Mouse (Mus musculus): ENCODE data around the gene Gpr137b. TPM values are rescaled to one million over a fixed set of nuclear protein-coding genes. Genes with fewer than 3 reads are reported as not detected.
"Not testable (repeated sequence)": the region's sequence is repeated elsewhere in the genome, so short reads cannot be mapped to it uniquely, and the experiment has no call there.

Gpr137b gene
- polyA plus RNA-seq, 1 experiment from 2014 or later = 3.6 TPM

DNA sequence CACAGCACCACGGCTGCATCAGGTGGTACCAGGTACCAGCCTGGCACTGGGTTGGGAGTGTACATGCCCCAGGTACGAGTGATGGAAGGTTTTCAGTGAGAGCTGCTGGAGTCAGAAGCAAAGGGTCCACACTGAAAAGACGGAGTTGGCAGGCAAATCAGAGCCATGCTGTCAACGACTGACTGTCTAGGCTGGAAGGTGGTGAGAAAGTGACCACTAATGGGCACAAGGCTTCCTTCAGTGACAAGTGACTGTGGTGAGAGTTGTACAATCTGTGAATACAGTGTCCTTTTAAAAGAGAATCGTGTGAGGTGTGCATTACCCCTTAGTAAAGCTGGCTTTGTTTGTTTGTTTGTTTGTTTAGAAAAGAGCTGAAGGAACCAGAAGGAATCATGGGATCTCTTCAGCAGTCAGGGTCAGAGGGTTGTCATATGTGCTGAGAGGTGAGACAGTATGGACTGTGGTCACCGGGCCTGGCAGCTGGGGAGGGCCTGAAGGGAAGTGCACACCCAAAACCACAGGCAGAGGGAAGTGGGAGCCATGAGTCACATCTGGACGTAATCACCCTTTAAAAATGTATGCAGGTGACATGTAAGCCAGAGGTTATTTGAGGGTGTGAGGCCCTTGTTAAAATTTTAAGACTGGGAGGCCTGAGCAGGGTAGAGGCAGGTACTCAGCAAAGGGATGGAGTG is 15.5 kb downstream of the Gpr137b start:
- 38% methylated on average over 1 of the region's 7 CpGs for WGBS (ENCODE audit: insufficient replicate concordance)
- DNase-seq; H3K4me2 ChIP-seq (ENCODE audit: low read depth, low read length); H3K27me3 ChIP-seq (ENCODE audit: insufficient read depth, low read length); H3K36me3 ChIP-seq (replicated peaks; ENCODE audit: insufficient read depth, low read length); H3K27ac ChIP-seq (ENCODE audit: low read depth); H3K9ac ChIP-seq (replicated peaks); H3K4me1 ChIP-seq (ENCODE audit: insufficient read depth); H3K4me3 ChIP-seq (ENCODE audit: low read depth, low read length); H3K9me3 ChIP-seq (ENCODE audit: low read length): not testable (repeated sequence)
- peak; percentile 82 for ATAC-seq

DNA sequence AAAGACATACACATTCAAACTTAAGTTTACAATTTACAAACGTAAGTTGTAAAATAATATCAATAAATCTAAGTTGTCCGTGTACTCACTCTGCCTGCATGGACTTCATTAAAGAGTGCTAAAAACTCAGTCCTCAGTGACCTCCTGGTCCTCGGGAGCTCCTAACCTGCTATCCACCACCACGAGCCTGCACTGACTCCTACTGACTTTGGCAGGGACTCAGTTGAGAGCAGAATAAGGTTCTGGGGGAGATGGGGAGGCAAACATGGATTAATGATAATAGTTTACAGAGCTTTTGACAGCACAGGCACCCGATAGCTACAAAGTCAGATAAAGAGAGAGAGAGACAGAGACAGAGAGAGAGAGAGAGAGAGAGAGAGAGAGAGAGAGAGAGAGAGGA is 16.6 kb downstream of the Gpr137b start:
- H3K4me2 ChIP-seq (ENCODE audit: low read depth, low read length) = no peak overlapping the region
- ATAC-seq (no peak), DNase-seq (no peak)
- no peaks in the 10 kb centered on the region for H3K36me3 ChIP-seq (replicated peaks; ENCODE audit: insufficient read depth, low read length)
- no peak overlapping the region for H3K27ac ChIP-seq (ENCODE audit: low read depth)
- TF ChIP-seq CTCF (IDR thresholded peaks at IDR 0.05; ENCODE audit: low read depth) = no peak
- TF ChIP-seq EP300 (IDR thresholded peaks at IDR 0.05; ENCODE audit: low read depth) = no peak
- H3K4me1 ChIP-seq (ENCODE audit: insufficient read depth) = no peaks in the 10 kb centered on the region
- no peaks in the 10 kb centered on the region for H3K9me3 ChIP-seq (ENCODE audit: low read length)
- no peaks in the 10 kb centered on the region for H3K27me3 ChIP-seq (ENCODE audit: insufficient read depth, low read length)
- WGBS (ENCODE audit: insufficient replicate concordance) = 69% methylated on average over 5 of the region's 5 CpGs
- no peak overlapping the region for H3K9ac ChIP-seq (replicated peaks)
- H3K4me3 ChIP-seq (ENCODE audit: low read depth, low read length) = no peak overlapping the region

DNA sequence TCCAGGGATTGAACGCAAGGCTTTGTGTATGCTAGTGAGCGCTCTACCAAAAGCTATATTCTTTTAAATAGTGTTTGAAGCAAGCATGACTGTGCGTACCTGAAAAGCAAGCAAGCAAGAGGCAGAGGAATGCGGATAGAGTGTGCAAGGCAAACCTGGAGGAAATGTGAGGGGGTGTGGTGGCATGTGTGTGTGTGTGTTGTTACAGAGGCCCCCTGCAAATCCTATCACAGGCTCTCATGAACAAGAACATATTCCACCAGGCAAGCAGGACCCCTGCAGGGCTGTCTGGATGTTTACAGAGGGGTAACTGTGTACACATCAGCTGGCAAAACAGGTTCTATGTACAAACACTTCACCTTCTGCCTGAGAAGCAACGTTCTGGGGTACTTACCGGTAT is 19.8 kb downstream of the Gpr137b start:
- H3K9me3 ChIP-seq (ENCODE audit: low read length); H3K4me3 ChIP-seq (ENCODE audit: low read depth, low read length); H3K27ac ChIP-seq (ENCODE audit: low read depth); ATAC-seq; H3K9ac ChIP-seq (replicated peaks); H3K4me2 ChIP-seq (ENCODE audit: low read depth, low read length); H3K27me3 ChIP-seq (ENCODE audit: insufficient read depth, low read length); H3K36me3 ChIP-seq (replicated peaks; ENCODE audit: insufficient read depth, low read length); DNase-seq; H3K4me1 ChIP-seq (ENCODE audit: insufficient read depth): not testable (repeated sequence)
- 85% methylated on average over 4 of the region's 6 CpGs for WGBS (ENCODE audit: insufficient replicate concordance)

DNA sequence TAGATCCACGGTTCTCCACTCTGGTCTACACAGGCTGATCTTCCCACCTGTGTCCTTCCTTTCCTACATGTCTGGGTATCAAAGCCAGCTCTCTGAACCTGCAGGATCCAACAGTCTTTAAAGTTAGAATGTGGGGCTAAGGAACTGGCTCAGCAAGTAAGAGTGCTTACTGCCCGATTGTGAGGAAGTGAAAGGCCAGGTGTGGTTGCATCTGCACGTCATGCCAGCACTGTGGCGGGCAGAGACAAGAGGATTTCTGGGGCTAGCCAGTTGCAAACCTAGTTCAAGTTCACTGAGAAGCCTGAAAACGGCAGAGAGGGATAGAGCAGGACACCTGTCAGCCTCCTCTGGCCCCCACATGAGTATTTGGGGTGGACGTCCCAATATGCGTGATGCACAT is 22.4 kb downstream of the Gpr137b start:
- H3K36me3 ChIP-seq (replicated peaks; ENCODE audit: insufficient read depth, low read length); H3K9ac ChIP-seq (replicated peaks); DNase-seq; H3K4me2 ChIP-seq (ENCODE audit: low read depth, low read length); H3K4me3 ChIP-seq (ENCODE audit: low read depth, low read length); ATAC-seq; H3K27ac ChIP-seq (ENCODE audit: low read depth); H3K4me1 ChIP-seq (ENCODE audit: insufficient read depth); H3K27me3 ChIP-seq (ENCODE audit: insufficient read depth, low read length); H3K9me3 ChIP-seq (ENCODE audit: low read length): not testable (repeated sequence)
- WGBS (ENCODE audit: insufficient replicate concordance) = 79% methylated on average over 7 of the region's 7 CpGs

DNA sequence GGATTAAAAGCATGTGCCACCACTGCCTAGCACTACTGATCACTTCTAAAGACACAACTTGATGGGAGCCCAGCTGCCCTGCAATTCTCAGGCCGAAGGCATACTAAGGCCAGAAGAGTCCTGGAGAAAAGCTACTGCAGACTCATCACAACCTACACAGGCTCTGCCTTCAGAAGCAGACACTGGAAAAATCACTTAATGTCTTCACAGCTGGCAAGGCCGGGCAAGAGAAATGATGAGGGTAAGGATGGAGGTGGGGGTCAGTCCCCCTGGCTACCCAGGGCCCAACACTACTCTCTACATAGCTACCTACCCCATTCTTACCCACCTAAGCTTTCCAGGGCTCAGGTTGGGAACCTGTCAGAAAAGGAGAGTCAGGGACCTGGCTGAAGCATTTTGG is 27.4 kb downstream of the Gpr137b start:
- ATAC-seq; H3K4me3 ChIP-seq (ENCODE audit: low read depth, low read length); H3K27ac ChIP-seq (ENCODE audit: low read depth); H3K4me1 ChIP-seq (ENCODE audit: insufficient read depth); H3K27me3 ChIP-seq (ENCODE audit: insufficient read depth, low read length); H3K9me3 ChIP-seq (ENCODE audit: low read length); H3K9ac ChIP-seq (replicated peaks); DNase-seq; H3K36me3 ChIP-seq (replicated peaks; ENCODE audit: insufficient read depth, low read length); H3K4me2 ChIP-seq (ENCODE audit: low read depth, low read length): not testable (repeated sequence)
- WGBS (ENCODE audit: insufficient replicate concordance) = 76% methylated on average over 2 of the region's 2 CpGs

DNA sequence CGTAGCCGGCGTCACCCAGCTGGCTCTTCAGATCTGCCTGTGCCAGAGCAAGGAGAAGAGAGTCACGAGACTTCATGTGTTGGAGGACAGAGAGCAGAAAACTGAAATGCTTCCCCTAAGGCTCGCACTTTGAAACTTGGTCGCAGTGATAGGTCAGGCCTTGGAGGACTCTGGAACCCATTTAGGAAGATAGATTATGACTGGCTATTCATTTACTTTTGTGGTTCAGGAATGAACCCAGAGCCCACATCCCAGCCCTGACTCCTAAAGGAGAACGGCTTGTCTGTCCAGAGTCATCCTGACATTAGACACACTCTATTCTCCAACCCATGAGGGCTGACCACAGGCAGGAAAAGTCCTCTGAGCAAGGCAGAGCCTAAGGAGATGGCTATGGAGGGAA is 30.3 kb downstream of the Gpr137b start:
- not testable (repeated sequence) for H3K4me2 ChIP-seq (ENCODE audit: low read depth, low read length); H3K9me3 ChIP-seq (ENCODE audit: low read length); DNase-seq; H3K27me3 ChIP-seq (ENCODE audit: insufficient read depth, low read length); H3K36me3 ChIP-seq (replicated peaks; ENCODE audit: insufficient read depth, low read length); H3K4me1 ChIP-seq (ENCODE audit: insufficient read depth); H3K4me3 ChIP-seq (ENCODE audit: low read depth, low read length); H3K9ac ChIP-seq (replicated peaks); ATAC-seq; H3K27ac ChIP-seq (ENCODE audit: low read depth)
- WGBS (ENCODE audit: insufficient replicate concordance) = 81% methylated on average over 7 of the region's 7 CpGs

DNA sequence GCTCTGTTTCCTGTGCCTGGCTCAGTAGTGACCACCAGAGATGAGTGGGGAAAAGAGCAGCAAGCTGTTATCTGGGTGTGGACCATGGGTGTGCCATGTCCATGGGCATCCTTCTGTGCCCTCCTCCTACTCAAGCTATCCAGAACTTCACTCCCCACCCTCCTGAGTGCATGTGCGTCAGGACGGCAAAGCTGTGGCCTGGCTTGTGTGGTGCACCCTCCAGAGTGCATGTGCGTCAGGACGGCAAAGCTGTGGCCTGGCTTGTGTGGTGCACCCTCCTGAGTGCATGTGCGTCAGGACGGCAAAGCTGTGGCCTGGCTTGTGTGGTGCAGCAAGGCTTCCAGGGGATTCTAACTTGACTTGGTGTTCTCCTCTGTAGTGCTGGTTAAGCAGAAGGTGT is 31.6 kb downstream of the Gpr137b start:
- H3K4me1 ChIP-seq (ENCODE audit: insufficient read depth); H3K9ac ChIP-seq (replicated peaks); H3K27ac ChIP-seq (ENCODE audit: low read depth); ATAC-seq; H3K4me3 ChIP-seq (ENCODE audit: low read depth, low read length); DNase-seq; H3K36me3 ChIP-seq (replicated peaks; ENCODE audit: insufficient read depth, low read length); H3K4me2 ChIP-seq (ENCODE audit: low read depth, low read length); H3K27me3 ChIP-seq (ENCODE audit: insufficient read depth, low read length); H3K9me3 ChIP-seq (ENCODE audit: low read length): not testable (repeated sequence)
- WGBS (ENCODE audit: insufficient replicate concordance) = 82% methylated on average over 6 of the region's 6 CpGs

DNA sequence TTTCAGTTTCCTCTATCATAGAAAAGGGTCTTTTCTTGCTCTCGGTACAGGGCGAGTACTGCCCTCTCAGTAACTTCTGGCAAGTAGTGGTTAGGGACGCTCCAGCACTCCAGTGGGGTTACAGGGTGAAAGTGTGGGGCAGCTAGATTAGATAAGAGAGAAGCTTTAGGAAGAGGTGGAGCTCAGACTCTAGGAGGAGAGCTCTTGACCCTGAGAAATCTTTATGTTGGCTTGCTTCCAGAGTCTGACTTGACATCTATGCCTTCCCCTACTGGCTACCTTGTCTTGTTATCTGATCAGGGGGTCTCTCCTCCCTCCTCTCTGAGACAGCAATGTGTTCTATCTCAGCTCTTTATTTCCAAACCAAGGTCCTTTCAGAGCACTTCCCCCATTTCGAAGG is 33.8 kb downstream of the Gpr137b start:
- not testable (repeated sequence) for DNase-seq; H3K4me2 ChIP-seq (ENCODE audit: low read depth, low read length); H3K4me3 ChIP-seq (ENCODE audit: low read depth, low read length); ATAC-seq; H3K9ac ChIP-seq (replicated peaks); H3K27ac ChIP-seq (ENCODE audit: low read depth); H3K9me3 ChIP-seq (ENCODE audit: low read length); H3K4me1 ChIP-seq (ENCODE audit: insufficient read depth); H3K27me3 ChIP-seq (ENCODE audit: insufficient read depth, low read length); H3K36me3 ChIP-seq (replicated peaks; ENCODE audit: insufficient read depth, low read length)
- WGBS (ENCODE audit: insufficient replicate concordance) = 41% methylated on average over 4 of the region's 4 CpGs

DNA sequence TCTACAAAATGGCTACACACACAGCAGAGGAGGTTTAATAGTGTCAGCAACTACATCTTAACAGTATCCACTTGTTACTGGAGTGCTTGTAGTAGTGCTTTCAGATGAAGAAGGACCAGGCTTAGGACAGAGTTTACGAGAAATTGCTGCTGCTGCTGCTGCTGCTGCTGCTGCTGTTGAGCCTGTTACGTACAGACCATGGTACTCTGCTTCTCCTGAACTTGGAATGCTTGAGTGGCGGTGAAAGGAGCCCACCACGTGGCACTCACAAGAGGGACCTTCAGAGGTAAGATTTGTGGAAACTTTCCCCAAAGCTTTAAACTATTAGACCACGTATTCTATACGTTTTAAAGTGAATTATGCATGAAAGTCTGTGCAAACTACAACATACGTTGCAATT is 35.2 kb downstream of the Gpr137b start:
- not testable (repeated sequence) for H3K27me3 ChIP-seq (ENCODE audit: insufficient read depth, low read length); H3K27ac ChIP-seq (ENCODE audit: low read depth); H3K9ac ChIP-seq (replicated peaks); H3K4me3 ChIP-seq (ENCODE audit: low read depth, low read length); ATAC-seq; H3K36me3 ChIP-seq (replicated peaks; ENCODE audit: insufficient read depth, low read length); H3K4me2 ChIP-seq (ENCODE audit: low read depth, low read length); DNase-seq; H3K4me1 ChIP-seq (ENCODE audit: insufficient read depth); H3K9me3 ChIP-seq (ENCODE audit: low read length)
- WGBS (ENCODE audit: insufficient replicate concordance) = 75% methylated on average over 7 of the region's 7 CpGs

DNA sequence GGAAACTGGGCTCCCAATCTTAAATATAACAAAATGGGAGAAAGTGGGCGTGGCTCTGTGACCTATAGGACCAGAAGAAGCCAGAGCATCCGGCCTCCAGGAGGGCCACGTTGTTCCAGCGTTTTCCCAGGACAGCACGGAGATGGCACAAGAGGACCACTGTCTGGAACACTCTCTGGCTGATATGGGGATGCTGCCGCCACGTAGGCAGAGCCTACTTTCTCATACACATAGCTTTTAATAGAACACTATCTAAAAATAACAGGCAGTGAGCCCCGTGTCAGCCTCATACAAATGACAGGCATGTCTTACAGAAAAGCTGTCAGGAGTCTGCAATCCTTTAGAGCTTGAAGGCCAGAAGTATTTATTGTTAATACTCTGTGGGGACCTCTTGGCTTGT is 35.7 kb downstream of the Gpr137b start:
- ATAC-seq; DNase-seq; H3K9me3 ChIP-seq (ENCODE audit: low read length); H3K4me3 ChIP-seq (ENCODE audit: low read depth, low read length); H3K27ac ChIP-seq (ENCODE audit: low read depth); H3K4me1 ChIP-seq (ENCODE audit: insufficient read depth); H3K27me3 ChIP-seq (ENCODE audit: insufficient read depth, low read length); H3K9ac ChIP-seq (replicated peaks); H3K4me2 ChIP-seq (ENCODE audit: low read depth, low read length); H3K36me3 ChIP-seq (replicated peaks; ENCODE audit: insufficient read depth, low read length): not testable (repeated sequence)
- 70% methylated on average over 8 of the region's 8 CpGs for WGBS (ENCODE audit: insufficient replicate concordance)

Data from liver, postnatal 0 days (tissue).